Mouse (Mus musculus): ENCODE results near the gene Gucy1a1. TPM values are rescaled to one million over a fixed set of nuclear protein-coding genes. Genes with fewer than 3 reads are reported as not detected.

The Gucy1a1 gene
- total RNA-seq, 2 experiments from 2014 or later = 96.3 to 108 TPM

Small RNA genes within 50 kb of the gene (microRNA-seq; reads per million reads assigned to microRNA genes)
- gene Mir7010 = 2.6 reads per million

Other genes with a start within 250 kb of the Gucy1a1 start
- gene Ctso, start 213.2 kb downstream of the Gucy1a1 start, total RNA-seq (2021) = 10 to 100 TPM; 10.6 to 10.7 TPM
- gene Tdo2, start 169.6 kb downstream of the Gucy1a1 start, total RNA-seq (2021) = 1 to 10 TPM; 2.0 to 2.3 TPM
- gene Asic5, start 163.5 kb downstream of the Gucy1a1 start, total RNA-seq (2021) = not detected
- gene Gucy1b1, start 71.1 kb downstream of the Gucy1a1 start, total RNA-seq (2021) = 100 to 1,000 TPM; 190 to 207 TPM
- gene Map9, start 212.3 kb upstream of the Gucy1a1 start, total RNA-seq (2021) = 100 to 1,000 TPM; 133 to 144 TPM